Mouse (Mus musculus): ENCODE results near the gene Mettl3. TPM values are rescaled to one million over a fixed set of nuclear protein-coding genes. Genes with fewer than 3 reads are reported as not detected.
"Not testable (repeated sequence)": the region's sequence is repeated elsewhere in the genome, so short reads cannot be mapped to it uniquely, and the experiment has no call there.

The Mettl3 gene
- polyA plus RNA-seq, 1 experiment from 2014 or later = 42.5 TPM

- H3K4me1 ChIP-seq = peaks cover 29% of the 10 kb centered on the region
- peak overlapping the region; percentile 89 for H3K4me3 ChIP-seq
- H3K36me3 ChIP-seq = peaks cover 43% of the 10 kb centered on the region
- no peak for DNase-seq (ENCODE audit: low spot score)
- WGBS = 4% methylated on average over 17 of the region's 17 CpGs
- no peaks in the 10 kb centered on the region for H3K9me3 ChIP-seq
- H3K27ac ChIP-seq = peak overlapping the region; percentile 95
- no peaks in the 10 kb centered on the region for H3K27me3 ChIP-seq (ENCODE audit: insufficient read depth, poor library complexity, severe bottlenecking)
Observed at GRCm38 (mm10) chr14:52315283-52315780, 10.4 kb upstream of the Mettl3 start.

DNA sequence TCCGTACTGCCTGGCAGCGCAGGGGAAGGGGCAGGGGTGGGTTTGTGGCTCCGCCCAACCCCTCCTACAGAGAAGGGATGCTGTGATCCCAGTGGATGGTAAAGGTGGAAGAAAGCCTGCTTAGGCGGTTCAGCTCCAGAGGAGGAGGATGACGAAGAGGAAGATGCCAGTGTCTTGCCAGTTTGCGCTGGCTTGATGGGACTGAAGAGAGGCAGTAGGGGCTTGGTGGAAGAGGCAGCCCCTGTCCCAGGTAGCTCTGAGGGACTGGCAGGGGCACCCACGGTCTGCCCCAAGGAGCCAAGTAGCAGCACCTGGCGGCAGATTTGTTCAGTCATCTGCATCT, 9.9 kb upstream of the Mettl3 start:
- no peaks in the 10 kb centered on the region for H3K27me3 ChIP-seq (ENCODE audit: insufficient read depth, poor library complexity, severe bottlenecking)
- no peak for DNase-seq (ENCODE audit: low spot score)
- H3K27ac ChIP-seq = peak overlapping the region; percentile 95
- peaks cover 44% of the 10 kb centered on the region for H3K36me3 ChIP-seq
- 36% methylated on average over 8 of the region's 8 CpGs for WGBS
- H3K4me1 ChIP-seq = peaks cover 29% of the 10 kb centered on the region
- no peaks in the 10 kb centered on the region for H3K9me3 ChIP-seq
- H3K4me3 ChIP-seq = peak overlapping the region; percentile 89

DNA sequence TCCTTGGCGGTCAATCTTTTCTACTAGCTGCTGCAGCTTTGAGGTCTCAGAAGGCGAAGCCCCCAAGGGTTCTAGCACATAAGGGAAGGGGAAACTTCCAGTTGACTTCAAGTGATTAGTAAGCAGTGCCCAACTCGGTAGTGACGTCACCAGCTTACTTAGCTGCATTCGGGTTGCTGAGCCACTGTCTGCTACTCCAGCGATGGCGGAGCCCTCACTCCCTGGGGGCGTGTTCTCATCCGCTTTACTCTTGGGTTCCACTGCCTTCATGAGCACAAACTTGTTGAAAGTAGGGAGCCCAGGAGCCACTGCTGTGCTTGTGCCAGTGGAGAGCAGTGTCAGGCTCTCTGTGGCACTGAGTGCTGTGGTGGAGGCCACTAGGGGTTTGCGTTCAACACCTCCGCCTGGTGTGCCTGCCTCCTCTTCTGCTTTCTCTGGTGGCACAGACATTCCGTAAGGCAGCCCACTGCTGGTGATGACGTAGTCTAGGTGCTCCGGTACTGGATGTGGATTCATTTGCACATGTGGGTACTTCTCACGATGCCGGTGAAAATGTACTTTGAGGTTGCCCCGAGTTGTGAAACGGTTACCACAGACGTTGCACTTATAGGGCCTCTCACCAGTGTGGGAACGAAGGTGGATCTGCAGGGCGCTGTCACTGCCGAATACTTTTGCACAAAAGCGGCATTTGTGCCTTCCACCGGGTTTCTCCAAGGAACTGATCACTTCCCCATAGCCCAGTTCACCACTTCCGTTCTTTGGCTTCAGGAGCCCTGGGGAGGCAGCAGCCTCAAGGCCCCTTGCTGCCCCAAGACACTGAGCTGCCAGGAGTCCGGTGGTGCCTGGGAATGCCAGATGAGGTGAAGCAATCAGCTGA, 9.2 kb upstream of the Mettl3 start:
- DNase-seq (ENCODE audit: low spot score) = no peak
- Histone ChIP-seq H3K27ac (peak overlapping the region; percentile 95; the same call in 1 of the 2 replicates), H3K27me3 (ENCODE audit: insufficient read depth, poor library complexity, severe bottlenecking) (no peaks in the 10 kb centered on the region), H3K4me1 (peaks cover 29% of the 10 kb centered on the region), H3K36me3 (peaks cover 45% of the 10 kb centered on the region), H3K9me3 (no peaks in the 10 kb centered on the region), H3K4me3 (peak overlapping the region; percentile 89)
- 78% methylated on average over 26 of the region's 26 CpGs for WGBS

DNA sequence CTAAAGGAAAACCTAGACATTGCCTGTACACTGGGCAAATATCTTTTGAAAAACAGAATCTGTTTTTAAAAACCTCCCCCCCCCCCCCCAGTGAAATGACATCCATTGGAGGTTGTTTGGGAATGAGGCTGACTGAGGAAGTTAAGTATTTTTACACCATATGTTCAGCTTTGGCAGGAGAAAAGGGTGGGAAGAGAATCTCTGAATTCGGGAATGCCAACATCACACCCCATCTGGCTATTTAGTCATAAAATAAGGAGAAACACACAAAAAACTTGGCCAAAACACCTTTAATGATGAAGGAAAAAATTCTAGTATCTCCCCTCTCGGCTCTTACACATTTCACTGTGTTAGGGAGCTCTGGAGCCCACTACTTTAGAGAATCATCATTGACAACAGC, 6.0 kb upstream of the Mettl3 start:
- Histone ChIP-seq H3K27me3 (ENCODE audit: insufficient read depth, poor library complexity, severe bottlenecking) (no peaks in the 10 kb centered on the region), H3K9me3 (no peaks in the 10 kb centered on the region), H3K4me3 (no peak overlapping the region), H3K36me3 (peaks cover 48% of the 10 kb centered on the region), H3K4me1 (peaks cover 21% of the 10 kb centered on the region), H3K27ac (no peak overlapping the region)
- DNase-seq (ENCODE audit: low spot score) = no peak
- WGBS = 86% methylated on average over 2 of the region's 2 CpGs

DNA sequence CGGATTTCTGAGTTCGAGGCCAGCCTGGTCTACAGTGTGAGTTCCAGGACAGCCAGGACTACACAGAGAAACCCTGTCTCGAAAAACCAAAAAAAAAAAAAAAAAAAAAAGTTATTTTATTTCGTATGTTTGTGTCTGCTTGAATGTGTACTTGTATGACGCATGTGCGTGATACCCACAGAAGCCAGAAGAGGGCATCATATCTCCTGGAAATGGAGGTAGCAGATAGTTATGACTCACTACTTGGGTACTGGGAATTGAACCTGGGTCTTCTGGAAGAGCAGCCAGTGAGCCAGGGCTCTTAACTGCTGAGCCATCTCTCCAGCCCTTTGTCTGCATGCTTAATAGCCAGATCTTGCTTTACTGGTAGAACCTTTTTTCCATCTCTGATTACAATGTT, 5.4 kb upstream of the Mettl3 start:
- not testable (repeated sequence) for H3K9me3 ChIP-seq; H3K27ac ChIP-seq; H3K27me3 ChIP-seq (ENCODE audit: insufficient read depth, poor library complexity, severe bottlenecking); H3K4me3 ChIP-seq; DNase-seq (ENCODE audit: low spot score)
- Histone ChIP-seq H3K36me3 (peaks cover 48% of the 10 kb centered on the region), H3K4me1 (peaks cover 20% of the 10 kb centered on the region)
- WGBS = 92% methylated on average over 5 of the region's 6 CpGs

GRCm38 (mm10) chr14:52306100-52306499, 1.2 kb upstream of the Mettl3 start:
- peaks cover 11% of the 10 kb centered on the region; the same call in 1 of the 2 replicates for H3K36me3 ChIP-seq
- H3K4me1 ChIP-seq = peaks cover 5% of the 10 kb centered on the region; the same call in 1 of the 2 replicates
- 97% methylated on average over 2 of the region's 2 CpGs for WGBS

GRCm38 (mm10) chr14:52303517-52303916, 1.4 kb downstream of the Mettl3 start:
- peaks cover 18% of the 10 kb centered on the region for H3K36me3 ChIP-seq
- 81% methylated on average over 3 of the region's 3 CpGs for WGBS
- DNase-seq (ENCODE audit: low spot score); H3K4me3 ChIP-seq; H3K27me3 ChIP-seq (ENCODE audit: insufficient read depth, poor library complexity, severe bottlenecking); H3K4me1 ChIP-seq; H3K9me3 ChIP-seq; H3K27ac ChIP-seq: not testable (repeated sequence)

More at GRCm38 (mm10) chr14:52306100-52306499, 1.2 kb upstream of the Mettl3 start:
- Histone ChIP-seq H3K27me3 (ENCODE audit: insufficient read depth, poor library complexity, severe bottlenecking) (no peaks in the 10 kb centered on the region), H3K27ac (no peak overlapping the region), H3K4me3 (no peak overlapping the region), H3K9me3 (no peaks in the 10 kb centered on the region)
- DNase-seq (ENCODE audit: low spot score) = no peak

- WGBS = 78% methylated on average over 6 of the region's 6 CpGs
- peaks cover 90% of the 10 kb centered on the region for H3K36me3 ChIP-seq
- DNase-seq (ENCODE audit: low spot score) = no peak
- no peak overlapping the region for H3K27ac ChIP-seq
- H3K4me3 ChIP-seq = no peak overlapping the region
- H3K27me3 ChIP-seq (ENCODE audit: insufficient read depth, poor library complexity, severe bottlenecking) = no peaks in the 10 kb centered on the region
- H3K9me3 ChIP-seq = no peaks in the 10 kb centered on the region
- no peaks in the 10 kb centered on the region for H3K4me1 ChIP-seq
Observed at GRCm38 (mm10) chr14:52295558-52296264, 9.2 kb downstream of the Mettl3 start.

GRCm38 (mm10) chr14:52284191-52284590, 20.7 kb downstream of the Mettl3 start:
- no peak for DNase-seq (ENCODE audit: low spot score)
- Histone ChIP-seq H3K9me3 (no peaks in the 10 kb centered on the region), H3K36me3 (peaks cover 40% of the 10 kb centered on the region), H3K4me3 (no peak overlapping the region), H3K27me3 (ENCODE audit: insufficient read depth, poor library complexity, severe bottlenecking) (no peaks in the 10 kb centered on the region), H3K4me1 (peaks cover 6% of the 10 kb centered on the region), H3K27ac (no peak overlapping the region)
- 77% methylated on average over 3 of the region's 3 CpGs for WGBS

GRCm38 (mm10) chr14:52283629-52284028, 21.3 kb downstream of the Mettl3 start:
- Histone ChIP-seq H3K4me1 (peaks cover 6% of the 10 kb centered on the region), H3K4me3 (no peak overlapping the region), H3K36me3 (peaks cover 34% of the 10 kb centered on the region), H3K9me3 (no peaks in the 10 kb centered on the region), H3K27me3 (ENCODE audit: insufficient read depth, poor library complexity, severe bottlenecking) (no peaks in the 10 kb centered on the region), H3K27ac (no peak overlapping the region)
- WGBS = 92% methylated on average over 5 of the region's 5 CpGs
- DNase-seq (ENCODE audit: low spot score) = no peak

DNA sequence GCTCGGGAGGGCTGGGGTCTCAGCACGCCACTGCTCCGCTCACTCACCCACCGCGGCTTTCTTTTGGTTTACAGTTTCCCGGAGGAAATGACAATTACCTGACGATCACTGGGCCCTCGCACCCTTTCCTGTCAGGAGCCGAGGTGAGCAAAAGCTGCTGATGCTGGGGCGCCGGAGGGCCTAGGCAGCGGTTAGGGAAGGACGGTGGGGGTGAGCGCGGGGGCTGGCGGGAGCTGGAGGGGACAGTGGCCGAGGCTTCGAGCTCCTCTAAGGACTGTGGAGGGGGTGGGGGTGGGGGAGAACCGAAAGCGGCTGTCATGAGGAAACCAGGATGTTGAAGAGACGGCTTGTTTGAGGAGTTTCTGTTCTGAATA, 25.2 kb downstream of the Mettl3 start:
- H3K9me3 ChIP-seq = no peaks in the 10 kb centered on the region
- peak overlapping the region; percentile 94 for H3K4me3 ChIP-seq
- no peaks in the 10 kb centered on the region for H3K27me3 ChIP-seq (ENCODE audit: insufficient read depth, poor library complexity, severe bottlenecking)
- peaks cover 13% of the 10 kb centered on the region; the same call in 1 of the 2 replicates for H3K36me3 ChIP-seq
- peaks cover 6% of the 10 kb centered on the region for H3K4me1 ChIP-seq
- H3K27ac ChIP-seq = peak overlapping the region; percentile 91
- no peak for DNase-seq (ENCODE audit: low spot score)
- under 1% methylated on average over 21 of the region's 21 CpGs for WGBS

GRCm38 (mm10) chr14:52278932-52279746, 25.8 kb downstream of the Mettl3 start, which contains the start of the genes Tox4 and Rab2b:
TSS of gene Tox4 (plus strand) at chr14:52279146.
TSS of gene Rab2b (minus strand) at chr14:52279545.
- peaks cover 13% of the 10 kb centered on the region; the same call in 1 of the 2 replicates for H3K36me3 ChIP-seq
- H3K4me3 ChIP-seq = peak within 1 kb of the TSS; percentile 94
- under 1% methylated on average over 66 of the region's 66 CpGs for WGBS
- H3K9me3 ChIP-seq = no peaks in the 10 kb centered on the region
- H3K27me3 ChIP-seq (ENCODE audit: insufficient read depth, poor library complexity, severe bottlenecking) = no peaks in the 10 kb centered on the region
- peak; percentile 100 for DNase-seq (ENCODE audit: low spot score)
- H3K4me1 ChIP-seq = peaks cover 6% of the 10 kb centered on the region
- H3K27ac ChIP-seq = peak within 1 kb of the TSS; percentile 91
